Mouse (Mus musculus): Measurements from ENCODE around the gene Foxk1. TPM values are rescaled to one million over a fixed set of nuclear protein-coding genes. Genes with fewer than 3 reads are reported as not detected.

Gene Foxk1
- total and polyA plus RNA-seq, 3 experiments, result 8.2 to 20.2 TPM; not detected in 1

GRCm38 (mm10) chr5:142386784-142387680 is 14.3 kb upstream of the Foxk1 start:
- Histone ChIP-seq H3K4me1 (ENCODE audit: control insufficient read depth in 1 of 2, insufficient read depth in 2 of 2, low read length in 2 of 2) (peaks cover 7 to 18% of the 10 kb centered on the region in 2 experiments; a peak in 3 of 4 replicates), H3K36me3 (ENCODE audit: control insufficient read depth in 1 of 2, insufficient read depth in 2 of 2, low read length in 2 of 2) (0 out of 4 replicates have a peak, but pooled peaks cover 0 to 3% of the 10 kb centered on the region in 2 experiments), H3K27ac (ENCODE audit: control insufficient read depth, low read depth, low read length) (no peak overlapping the region), H3K9ac (ENCODE audit: control insufficient read depth, low read depth, low read length, poor library complexity, severe bottlenecking) (no peak overlapping the region), H3K9me3 (replicated peaks; ENCODE audit: insufficient read depth, low read length) (no peaks in the 10 kb centered on the region), H3K79me2 (ENCODE audit: control insufficient read depth, insufficient read depth, low read length, poor library complexity) (no peaks in the 10 kb centered on the region), H3K4me3 (ENCODE audit: control insufficient read depth in 1 of 2, insufficient read depth in 1 of 2, low read depth in 2 of 2, low read length in 2 of 2) (no peak overlapping the region), H3K27me3 (ENCODE audit: control insufficient read depth in 1 of 2, insufficient read depth in 2 of 2, low read length in 2 of 2) (no peaks in the 10 kb centered on the region)
- no peak for DNase-seq (ENCODE audit: low read depth, low spot score)
- TF ChIP-seq SIN3A (IDR thresholded peaks at IDR 0.05; ENCODE audit: low read length) (no peak), MYB (IDR thresholded peaks at IDR 0.05; ENCODE audit: low read depth, low read length) (no peak), MXI1 (IDR thresholded peaks at IDR 0.05; ENCODE audit: low read depth, low read length) (no peak), CHD1 (IDR thresholded peaks at IDR 0.05; ENCODE audit: low read depth, low read length) (no peak), ZMIZ1 (IDR thresholded peaks at IDR 0.05; ENCODE audit: low read depth, low read length) (no peak), NELFE (IDR thresholded peaks at IDR 0.05; ENCODE audit: low read depth, low read length) (no peak), MAFK (IDR thresholded peaks at IDR 0.05; ENCODE audit: borderline replicate concordance, low read depth, low read length) (no peak), ZNF384 (IDR thresholded peaks at IDR 0.05; ENCODE audit: low read depth, low read length) (no peak), GABPA (IDR thresholded peaks at IDR 0.05; ENCODE audit: low read depth, low read length) (no peak), SMC3 (IDR thresholded peaks at IDR 0.05; ENCODE audit: low read depth, low read length) (no peak)

GRCm38 (mm10) chr5:142387716-142388115 is 13.6 kb upstream of the Foxk1 start:
- H3K9ac ChIP-seq (ENCODE audit: control insufficient read depth, low read depth, low read length, poor library complexity, severe bottlenecking), result no peak overlapping the region
- peaks cover 11 to 13% of the 10 kb centered on the region in 2 experiments; a peak in 3 of 4 replicates for H3K4me1 ChIP-seq (ENCODE audit: control insufficient read depth in 1 of 2, insufficient read depth in 2 of 2, low read length in 2 of 2)
- no peak overlapping the region for H3K27ac ChIP-seq (ENCODE audit: control insufficient read depth, low read depth, low read length)
- H3K4me3 ChIP-seq (ENCODE audit: control insufficient read depth in 1 of 2, insufficient read depth in 1 of 2, low read depth in 2 of 2, low read length in 2 of 2), result no peak overlapping the region
- DNase-seq (ENCODE audit: low read depth, low spot score), result peak; percentile 50
- no peaks in the 10 kb centered on the region for H3K9me3 ChIP-seq (replicated peaks; ENCODE audit: insufficient read depth, low read length)
- TF ChIP-seq ZKSCAN1 (IDR thresholded peaks at IDR 0.05; ENCODE audit: low read depth, low read length) (no peak), RAD21 (IDR thresholded peaks at IDR 0.05; ENCODE audit: low read depth, low read length) (peak; percentile 58), CHD2 (IDR thresholded peaks at IDR 0.05; ENCODE audit: low read length) (no peak), SMC3 (IDR thresholded peaks at IDR 0.05; ENCODE audit: low read depth, low read length) (peak; percentile 68), CTCF (IDR thresholded peaks at IDR 0.05 in 2 of 3, conservative IDR thresholded peaks at IDR 0.05 in 1 of 3; ENCODE audit: control insufficient read depth in 1 of 3, insufficient read depth in 1 of 3, low read depth in 2 of 3, low read length in 3 of 3, poor library complexity in 1 of 3, severe bottlenecking in 1 of 3) (peak; percentile 52 to 65 (median 65)), USF1 (IDR thresholded peaks at IDR 0.05; ENCODE audit: low read depth, low read length) (no peak), ZC3H11A (IDR thresholded peaks at IDR 0.05; ENCODE audit: low read depth, low read length) (0 out of 2 replicates have a peak, but pooled peaks have one; percentile 18)
- no peaks in the 10 kb centered on the region for H3K79me2 ChIP-seq (ENCODE audit: control insufficient read depth, insufficient read depth, low read length, poor library complexity)
- H3K27me3 ChIP-seq (ENCODE audit: control insufficient read depth in 1 of 2, insufficient read depth in 2 of 2, low read length in 2 of 2), result no peaks in the 10 kb centered on the region
- 0 out of 4 replicates have a peak, but pooled peaks cover 0 to 3% of the 10 kb centered on the region in 2 experiments for H3K36me3 ChIP-seq (ENCODE audit: control insufficient read depth in 1 of 2, insufficient read depth in 2 of 2, low read length in 2 of 2)

Measured in MEL (cell line).